Mouse (Mus musculus): ENCODE results near the gene Slc45a1.

- TF ChIP-seq CTCF (conservative IDR thresholded peaks at IDR 0.05; ENCODE audit: low read length) (no peak), POU5F1 (IDR thresholded peaks at IDR 0.05; ENCODE audit: borderline replicate concordance, low read length) (no peak)
Measured at GRCm38 (mm10) chr4:150598686-150599085, 53.3 kb downstream of the Slc45a1 start.
